Mouse (Mus musculus): ENCODE measurements at regions not wholly inside any gene's neighbourhood (a gene's known extent, or its start where the extent isn't known, plus 50 kb on each side); places are given as distances from the start of the nearest gene placed in this dataset.
"Not testable (repeated sequence)": the region's sequence is repeated elsewhere in the genome, so short reads cannot be mapped to it uniquely, and the experiment has no call there.

DNA sequence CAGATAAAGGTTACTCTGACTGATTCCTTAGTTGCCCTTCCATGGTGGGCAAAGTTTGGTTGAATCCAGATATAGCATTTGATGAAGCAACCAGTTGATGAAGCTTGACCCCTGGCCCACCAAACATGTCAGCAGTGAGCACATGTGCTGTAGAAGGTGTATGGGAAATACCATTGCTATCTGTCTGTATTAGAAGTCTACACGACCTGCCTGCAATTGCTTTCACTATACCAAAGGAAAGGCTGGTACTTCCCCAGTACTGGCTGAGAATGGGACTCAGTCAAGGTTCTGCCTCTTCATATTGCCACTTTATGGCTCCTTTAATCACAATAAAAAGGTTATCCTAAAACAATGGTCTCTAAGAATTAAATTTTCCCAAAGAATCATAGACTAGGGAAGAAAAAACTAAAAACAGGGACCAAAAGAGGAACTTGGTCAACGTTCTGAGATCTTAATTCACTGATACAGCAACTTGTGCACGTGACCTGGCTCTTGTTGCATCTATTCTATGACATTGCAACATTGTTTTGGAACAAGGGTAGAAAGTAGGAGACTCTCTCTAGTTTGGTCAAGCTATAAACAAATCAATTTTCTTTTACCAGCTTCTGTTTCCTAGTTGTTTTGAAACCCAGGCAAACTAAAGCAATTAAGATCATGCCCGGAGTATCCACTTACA is 284.0 kb downstream of the Rapgef2 start:
- ATAC-seq (replicated peaks; ENCODE audit: poor library complexity, severe bottlenecking), result peak; percentile 95

DNA sequence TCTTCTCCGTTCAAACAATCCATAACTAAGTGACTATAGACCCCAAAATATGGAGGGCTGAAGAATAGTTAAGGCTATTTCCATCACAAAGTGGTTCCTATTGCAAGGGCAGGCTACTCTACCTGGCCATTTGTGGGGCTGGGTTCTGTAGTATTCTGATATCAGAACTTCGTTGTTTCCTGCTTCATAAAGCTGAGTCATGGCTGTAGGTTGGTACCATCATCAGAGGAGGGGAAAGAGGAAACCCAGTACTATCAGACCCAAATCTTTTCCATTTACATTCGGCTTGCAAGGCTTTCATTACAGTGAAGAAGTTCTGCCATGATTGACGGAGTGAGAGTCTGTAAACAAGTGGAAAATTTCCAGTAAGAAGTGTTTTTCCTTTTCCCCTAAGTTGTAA is 284.6 kb downstream of the Rapgef2 start:
- ATAC-seq (replicated peaks; ENCODE audit: poor library complexity, severe bottlenecking), result no peak; the same call in 1 of the 2 replicates

DNA sequence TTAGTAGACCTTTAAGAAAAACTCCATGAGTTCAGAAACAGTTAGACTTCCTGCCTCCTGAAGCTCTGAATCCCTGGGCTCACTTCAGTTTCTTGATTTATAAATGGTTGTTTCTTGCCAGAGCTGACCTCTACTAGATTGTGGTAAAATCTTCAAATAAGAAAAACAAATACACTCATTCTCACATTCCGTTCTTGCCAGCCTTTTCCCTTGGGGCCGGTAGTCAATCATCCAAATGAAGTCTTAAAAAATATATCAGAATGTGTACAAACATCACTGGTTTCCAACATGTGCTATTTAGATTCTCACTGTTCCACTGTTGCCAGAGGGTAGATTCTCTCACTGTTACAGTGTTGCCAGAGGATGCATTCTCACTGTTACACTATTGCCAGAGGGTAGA is 286.0 kb downstream of the Rapgef2 start:
- ATAC-seq (replicated peaks; ENCODE audit: poor library complexity, severe bottlenecking), result no peak

DNA sequence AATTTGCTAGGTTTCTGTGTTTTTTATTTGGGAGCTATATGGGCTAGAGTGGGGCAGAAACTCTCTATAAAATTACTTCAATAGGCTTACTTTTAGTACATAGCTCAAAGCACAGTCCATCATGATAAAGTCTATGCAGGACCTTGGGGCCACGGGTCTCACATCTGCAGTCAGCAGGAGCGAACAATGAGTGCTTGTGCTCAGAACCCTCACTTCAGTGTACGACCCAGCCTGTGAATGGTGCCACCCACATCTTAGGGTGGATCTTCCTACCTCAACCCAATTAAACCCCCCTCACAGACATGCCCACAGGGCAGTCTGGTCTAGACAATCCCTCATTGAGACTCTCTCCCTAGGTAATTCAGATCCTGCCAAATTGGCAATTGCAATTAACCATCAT is 286.5 kb downstream of the Rapgef2 start:
- ATAC-seq (replicated peaks; ENCODE audit: poor library complexity, severe bottlenecking), result no peak

DNA sequence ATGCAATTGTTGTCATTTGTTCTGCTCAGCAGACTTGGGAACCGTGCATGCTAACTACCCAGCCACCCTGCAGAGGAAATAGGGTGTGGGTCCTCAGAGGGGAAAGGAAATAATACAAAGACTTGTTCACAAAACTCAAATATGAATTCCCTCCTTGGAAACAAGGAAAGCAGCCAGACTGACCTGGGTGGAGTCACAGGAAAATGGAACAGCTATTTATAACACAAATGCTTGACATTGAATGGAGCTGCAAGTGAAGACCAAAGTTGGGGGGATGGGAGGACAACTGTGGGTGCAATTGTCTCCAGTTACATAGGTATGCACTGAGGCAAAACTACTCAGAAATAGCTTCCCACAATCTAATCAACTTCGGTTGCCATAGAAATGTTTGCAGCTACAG is 298.2 kb downstream of the Rapgef2 start:
- no peak for ATAC-seq (replicated peaks; ENCODE audit: poor library complexity, severe bottlenecking)

DNA sequence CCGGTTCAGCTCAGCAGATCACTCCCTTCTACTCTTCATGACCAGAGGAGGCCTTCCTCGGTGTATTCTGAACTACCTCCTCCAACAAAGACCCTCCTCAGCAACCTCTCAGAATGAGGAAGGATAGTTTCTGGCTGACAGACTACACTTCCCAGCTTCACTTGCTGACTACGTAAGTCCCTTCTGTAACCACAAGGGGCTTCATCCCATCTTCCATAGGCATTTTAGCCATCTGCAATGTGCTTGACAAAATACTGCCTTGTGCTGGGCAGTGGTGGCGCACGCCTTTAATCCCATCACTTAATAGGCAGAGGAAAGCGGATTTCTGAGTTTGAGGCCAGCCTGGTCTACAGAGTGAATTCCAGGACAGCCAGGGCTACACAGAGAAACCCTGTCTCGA is 299.6 kb downstream of the Rapgef2 start:
- peak; percentile 48; the same call in 1 of the 2 replicates for ATAC-seq (replicated peaks; ENCODE audit: poor library complexity, severe bottlenecking)

DNA sequence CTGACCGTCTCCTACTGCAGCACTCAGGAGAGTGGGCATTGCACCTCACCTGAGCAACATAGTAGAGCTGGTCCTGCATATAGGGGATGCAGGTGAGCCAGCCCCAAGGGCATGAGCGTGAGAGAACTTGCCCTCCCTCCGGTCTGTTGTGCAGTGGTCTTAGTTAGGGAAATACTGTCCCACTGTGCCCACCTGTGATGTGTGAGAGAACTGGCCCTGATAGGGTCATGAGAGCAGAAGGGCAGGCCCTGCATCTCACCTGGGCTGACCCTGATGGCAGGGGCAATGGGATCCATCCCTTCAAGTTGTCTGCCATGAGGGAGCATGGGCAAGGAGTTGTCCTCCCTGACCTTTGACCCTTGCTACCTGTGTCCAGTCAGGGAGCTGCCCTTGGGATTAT is 305.3 kb downstream of the Rapgef2 start:
- ATAC-seq (replicated peaks; ENCODE audit: poor library complexity, severe bottlenecking), result no peak

DNA sequence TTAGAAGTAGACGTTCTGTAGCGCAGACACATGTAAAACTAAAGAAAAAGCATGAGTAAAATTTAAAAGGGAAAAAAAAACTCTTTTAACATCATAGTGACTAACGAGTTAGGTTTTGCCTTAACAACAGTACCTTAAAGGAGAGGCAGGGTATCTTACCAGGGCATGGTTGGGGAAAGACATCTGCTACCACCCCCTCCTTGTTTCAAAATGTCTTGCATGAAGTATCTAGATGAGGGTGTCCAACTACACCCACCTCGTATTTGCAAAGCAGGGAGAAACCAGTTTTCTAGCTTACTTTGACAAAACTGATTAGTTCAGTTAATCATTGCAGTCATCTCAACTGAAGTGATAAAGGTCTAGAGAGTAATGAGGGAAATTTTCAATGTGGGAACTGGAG is 307.5 kb downstream of the Rapgef2 start:
- no peak for ATAC-seq (replicated peaks; ENCODE audit: poor library complexity, severe bottlenecking)

DNA sequence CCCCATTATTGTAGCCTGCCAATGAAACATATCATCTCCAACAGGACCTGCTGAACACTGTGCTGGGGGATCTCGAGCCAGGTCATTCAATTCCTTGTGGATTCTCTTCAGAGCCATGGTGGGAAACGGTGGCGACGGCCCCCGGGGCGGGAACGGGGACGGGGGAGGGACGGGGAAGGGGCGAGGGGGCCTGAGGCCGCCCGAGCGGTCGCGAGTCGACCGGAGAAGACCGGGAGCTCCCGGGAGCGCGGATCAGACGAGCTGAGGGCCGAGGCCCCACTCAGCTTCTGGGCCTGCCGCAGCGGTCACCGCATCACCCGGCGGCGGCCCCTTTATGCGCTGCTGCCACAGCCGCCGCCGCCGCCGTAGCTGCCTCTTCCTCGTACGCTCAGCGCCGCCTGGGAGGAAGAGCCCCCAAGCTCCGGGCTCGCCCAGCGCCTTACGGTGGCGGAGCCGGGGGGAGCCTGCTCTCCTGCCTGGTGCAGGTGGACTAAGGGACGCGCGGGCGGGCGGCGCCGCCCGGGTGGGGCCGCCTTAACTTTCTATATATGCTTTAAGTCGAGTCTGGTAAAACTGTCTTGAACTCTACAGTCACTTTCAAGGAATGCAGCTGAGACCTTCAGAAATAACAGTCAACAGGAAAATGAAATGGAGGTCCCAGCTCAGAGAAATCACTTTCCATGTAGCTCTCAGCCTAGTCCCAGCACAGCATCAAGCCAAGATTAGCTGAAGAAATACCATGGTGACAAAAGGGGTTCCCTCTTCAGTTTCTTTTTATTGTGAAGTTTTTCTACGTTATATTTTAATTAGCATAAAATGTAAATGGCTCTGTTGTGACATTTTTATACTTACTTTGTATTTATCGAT is 319.4 kb downstream of the Rapgef2 start:
- ATAC-seq (replicated peaks; ENCODE audit: poor library complexity, severe bottlenecking), result peak; percentile 85

DNA sequence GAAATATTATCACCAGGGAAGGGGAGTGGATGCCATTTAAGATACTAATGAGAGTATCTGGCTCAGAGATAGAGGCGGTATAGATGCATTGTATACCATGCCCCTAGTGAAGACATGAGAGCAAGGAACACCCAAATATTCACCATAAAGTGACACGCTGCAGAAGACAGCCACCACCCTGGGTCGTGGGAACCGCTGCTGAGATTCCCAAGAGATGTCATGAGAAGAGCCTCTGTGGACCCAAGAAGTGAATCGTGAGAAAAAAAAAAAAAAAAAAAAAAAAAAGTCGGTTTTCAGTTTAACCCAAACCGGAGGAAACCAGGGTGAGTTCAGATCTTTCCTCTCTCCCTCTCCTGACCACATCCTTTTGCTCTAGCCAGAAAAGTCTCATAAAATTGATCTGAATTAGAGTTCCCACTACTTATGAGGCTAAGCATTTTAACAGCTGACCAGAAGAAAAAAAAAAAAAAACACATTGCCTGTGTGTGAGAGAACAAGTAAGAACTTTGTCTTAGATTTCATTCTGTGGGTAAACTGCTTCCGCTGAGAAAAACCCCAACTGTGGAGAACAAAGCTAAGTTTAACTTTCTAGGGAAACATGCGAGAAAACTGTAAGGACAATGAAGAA is 322.0 kb downstream of the Rapgef2 start:
- ATAC-seq (replicated peaks; ENCODE audit: poor library complexity, severe bottlenecking), result peak; percentile 42

DNA sequence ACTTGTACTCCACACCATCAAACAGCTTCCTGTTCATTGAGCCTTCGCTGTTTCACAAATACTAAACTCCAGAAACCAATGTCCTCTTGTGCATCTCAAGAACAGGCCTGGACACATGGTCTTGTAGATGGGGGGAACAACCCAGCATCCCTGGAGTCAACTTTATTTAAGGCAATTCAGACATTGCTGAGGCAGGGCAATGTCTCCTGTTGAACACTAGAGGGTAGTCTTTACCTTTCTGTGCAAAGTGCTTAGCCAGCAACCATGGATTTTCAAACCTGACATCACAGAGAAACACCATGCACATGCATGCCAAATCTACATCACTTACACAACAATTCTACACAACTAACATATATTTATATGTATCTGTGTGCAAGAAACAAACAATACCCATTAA is 327.5 kb downstream of the Rapgef2 start:
- peak; percentile 89 for ATAC-seq (replicated peaks; ENCODE audit: poor library complexity, severe bottlenecking)

DNA sequence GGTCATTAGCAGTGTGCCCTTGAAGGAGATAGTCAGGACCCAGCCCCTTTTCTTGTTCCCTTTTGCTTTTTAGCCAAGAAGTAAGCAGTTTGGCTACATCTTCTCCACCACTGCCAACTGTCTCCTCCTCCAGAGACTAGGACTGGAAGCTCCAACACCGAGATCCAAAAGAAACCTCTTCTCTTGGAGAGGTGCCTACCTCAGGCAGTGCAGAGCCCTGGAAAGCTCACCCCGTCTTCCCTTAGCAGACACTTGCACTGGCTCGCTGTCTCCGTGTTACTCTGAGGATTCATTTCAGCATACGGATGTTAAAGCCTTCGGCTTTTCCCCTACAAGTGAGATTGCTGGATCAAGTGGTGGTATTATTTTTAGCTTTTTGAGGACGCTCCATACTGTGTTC is 331.0 kb downstream of the Rapgef2 start:
- ATAC-seq (replicated peaks; ENCODE audit: poor library complexity, severe bottlenecking), result no peak

DNA sequence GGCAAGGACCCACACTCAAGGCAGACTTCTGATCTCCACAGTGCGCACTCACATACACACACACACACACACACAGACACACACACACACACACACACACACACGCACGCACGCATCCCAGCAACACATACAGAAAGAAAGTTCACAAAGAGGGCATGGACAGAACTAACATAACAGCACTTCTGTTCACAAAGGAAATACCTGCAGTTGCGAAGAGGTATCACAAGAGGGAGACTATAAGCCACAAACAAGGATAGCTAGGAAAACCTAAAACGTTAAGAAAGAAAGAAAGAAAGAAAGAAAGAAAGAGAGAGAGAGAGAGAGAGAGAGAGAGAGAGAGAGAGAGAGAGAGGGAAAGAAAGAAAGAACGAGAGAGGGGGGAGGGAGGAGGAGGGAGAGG is 336.9 kb downstream of the Rapgef2 start:
- ATAC-seq (replicated peaks; ENCODE audit: poor library complexity, severe bottlenecking), result not testable (repeated sequence)

DNA sequence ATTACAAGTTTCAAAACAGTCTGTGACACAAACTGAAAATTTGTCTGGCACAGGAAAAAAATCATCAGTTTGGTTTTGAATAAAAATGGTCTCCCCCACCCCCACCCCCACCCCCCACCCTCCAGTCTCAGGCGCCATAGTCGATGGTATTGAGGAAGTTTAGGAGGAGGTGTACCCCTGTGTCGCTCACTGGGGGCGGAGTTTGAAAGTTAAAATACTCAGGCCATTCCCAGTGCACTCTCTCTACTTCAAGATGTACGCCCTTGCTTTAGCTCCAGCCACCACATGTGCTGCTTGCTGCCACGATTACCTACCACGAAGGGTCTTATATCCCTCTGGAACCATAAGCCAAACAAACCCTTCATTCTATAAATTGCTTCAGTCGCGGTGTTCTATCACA is 337.6 kb downstream of the Rapgef2 start:
- no peak for ATAC-seq (replicated peaks; ENCODE audit: poor library complexity, severe bottlenecking)

DNA sequence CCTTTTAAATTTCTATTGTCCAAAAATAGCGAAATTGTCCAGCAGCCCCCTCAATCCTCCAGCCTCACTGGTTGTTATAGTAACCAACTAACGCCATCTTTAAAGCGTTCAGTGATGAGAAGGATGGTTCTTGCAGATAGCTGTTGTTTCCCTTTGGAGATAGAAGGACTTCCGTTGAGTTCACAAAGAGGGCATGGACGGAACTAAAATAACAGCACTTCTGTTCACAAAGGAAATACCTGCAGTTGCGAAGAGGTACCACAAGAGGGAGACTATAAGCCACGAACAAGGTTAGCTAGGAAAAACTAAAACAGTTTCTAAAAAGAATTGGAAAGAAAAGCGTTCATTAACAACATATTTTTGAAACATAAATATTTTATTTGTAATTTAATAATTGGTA is 338.1 kb downstream of the Rapgef2 start:
- ATAC-seq (replicated peaks; ENCODE audit: poor library complexity, severe bottlenecking), result peak; percentile 76

DNA sequence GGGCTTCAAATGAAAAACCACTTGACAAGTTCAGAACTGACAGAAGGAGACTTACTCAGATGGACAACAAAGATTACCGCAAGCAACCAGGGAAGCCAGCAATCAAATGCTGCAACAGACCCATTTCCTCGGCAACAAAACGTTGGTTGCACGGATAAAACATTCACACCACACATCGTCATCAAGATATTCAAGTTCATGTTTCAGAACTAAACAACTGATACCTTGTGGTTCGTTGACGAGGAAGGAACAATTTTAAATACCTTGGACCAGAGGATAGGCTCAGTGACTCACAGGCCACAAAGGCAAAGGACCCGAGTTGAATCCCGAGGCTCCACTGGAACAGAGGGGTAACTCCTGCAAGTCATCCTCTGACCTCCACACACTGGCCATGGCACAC is 339.1 kb downstream of the Rapgef2 start:
- ATAC-seq (replicated peaks; ENCODE audit: poor library complexity, severe bottlenecking), result peak; percentile 44

DNA sequence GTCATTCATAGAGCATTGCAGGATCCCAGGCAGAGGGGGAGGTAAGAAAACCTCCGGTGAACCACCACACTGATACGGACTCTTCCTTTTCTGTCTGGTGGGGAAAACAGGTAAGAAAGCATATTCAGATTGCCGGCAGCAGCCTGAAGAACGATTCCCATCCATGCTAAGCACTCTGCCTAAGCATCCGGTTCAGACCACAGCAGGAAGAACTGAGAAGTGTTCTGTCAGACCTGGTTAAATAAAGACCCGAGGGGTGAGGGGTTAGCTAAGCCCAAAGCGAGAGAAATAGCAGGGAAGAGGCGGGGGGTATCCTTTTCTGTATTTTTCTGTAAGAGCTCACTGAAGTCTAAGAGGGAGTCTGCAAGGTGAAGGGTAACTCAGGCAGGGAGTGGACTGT is 342.1 kb downstream of the Rapgef2 start:
- no peak for ATAC-seq (replicated peaks; ENCODE audit: poor library complexity, severe bottlenecking)

DNA sequence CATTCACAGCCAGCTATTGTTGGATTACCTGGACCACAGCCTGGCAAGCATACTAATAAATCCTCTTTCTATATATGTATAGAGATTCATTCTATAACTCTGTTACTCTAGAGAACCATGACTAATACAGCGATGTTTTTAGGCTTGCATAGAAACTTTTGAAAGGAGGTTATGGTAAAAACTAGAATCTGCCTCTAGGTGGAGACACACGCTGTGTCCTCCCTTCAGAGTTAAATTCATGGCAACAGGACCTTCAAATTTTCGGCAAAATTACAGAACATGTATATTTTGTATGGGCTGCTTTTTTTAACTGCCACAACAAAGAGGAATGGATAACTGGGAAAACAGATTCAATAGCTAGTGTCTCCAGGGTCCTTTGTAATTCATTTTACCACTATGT is 353.3 kb downstream of the Rapgef2 start:
- ATAC-seq (replicated peaks; ENCODE audit: poor library complexity, severe bottlenecking), result no peak

DNA sequence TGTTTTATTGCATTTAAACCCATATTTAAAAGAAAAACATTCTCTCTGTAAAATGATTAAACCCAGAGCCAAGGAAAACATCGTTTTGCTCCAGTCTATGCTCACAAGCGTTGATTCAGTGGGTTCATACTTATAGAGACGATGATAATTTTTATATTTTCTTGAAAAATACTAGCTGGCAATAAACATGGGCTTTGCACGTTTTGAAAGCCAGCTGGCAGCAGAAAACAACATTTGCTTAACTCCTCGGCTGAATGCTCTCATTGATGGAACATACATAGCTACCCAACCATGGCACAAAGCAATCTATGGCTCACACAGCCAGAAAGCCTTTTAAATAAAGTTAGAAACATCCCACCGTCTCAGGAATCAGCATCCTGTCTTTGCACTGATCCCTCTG is 366.5 kb downstream of the Rapgef2 start:
- no peak for ATAC-seq (replicated peaks; ENCODE audit: poor library complexity, severe bottlenecking)

DNA sequence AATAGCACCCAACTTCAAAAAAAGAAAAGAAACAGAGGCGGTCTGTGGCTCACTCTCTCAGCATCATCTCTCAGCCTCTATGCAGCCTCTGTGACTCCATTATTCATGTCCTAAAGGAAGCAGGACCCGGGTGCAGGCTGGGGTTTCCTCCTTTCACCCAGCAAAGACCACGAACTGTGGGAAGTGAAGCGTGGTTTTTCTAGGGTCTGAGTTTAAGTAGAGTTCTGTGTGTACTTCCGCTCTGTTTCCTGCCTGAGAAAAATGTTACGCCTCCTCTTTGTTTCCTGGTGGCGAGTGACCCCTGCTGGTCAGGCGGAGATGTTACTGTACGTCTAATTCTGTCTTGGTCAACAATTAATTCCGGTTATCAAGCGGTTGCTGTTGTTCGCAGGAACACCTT is 366.9 kb downstream of the Rapgef2 start:
- ATAC-seq (replicated peaks; ENCODE audit: poor library complexity, severe bottlenecking), result peak; percentile 100

DNA sequence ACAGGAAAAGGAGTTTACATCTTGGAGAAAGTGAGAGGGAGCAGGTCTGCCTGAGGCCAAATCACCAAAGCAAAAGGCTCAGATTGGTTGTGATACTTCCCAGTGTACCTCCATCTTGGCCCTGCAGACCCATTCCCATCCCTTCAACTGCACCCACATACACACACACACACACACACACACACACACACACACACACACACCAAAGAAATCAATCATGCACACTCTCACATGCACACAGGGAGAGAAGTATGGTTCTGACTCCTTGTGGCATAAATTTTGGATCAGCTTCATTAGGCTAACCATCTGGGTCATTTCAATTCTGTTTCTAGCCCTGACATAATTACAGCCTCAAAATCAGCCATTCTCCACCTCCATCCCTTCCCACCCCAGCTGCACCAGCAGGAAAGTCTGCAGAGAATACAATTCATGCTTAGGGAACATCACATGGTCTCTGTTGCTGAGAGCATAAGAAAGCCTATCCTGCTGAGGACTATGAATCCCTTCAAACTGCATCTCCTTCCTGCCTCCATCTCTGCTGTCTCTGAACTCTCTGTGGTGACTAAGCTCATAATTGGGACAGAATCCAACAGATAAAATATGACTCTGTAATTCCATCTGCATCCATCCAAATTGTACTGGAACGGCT is 378.0 kb downstream of the Rapgef2 start:
- ATAC-seq (replicated peaks; ENCODE audit: poor library complexity, severe bottlenecking), result no peak
